Mouse (Mus musculus) brain, embryonic 18.5 days (tissue): ENCODE data around the gene Parva.

Experiments
- DNase-seq: peaks from one replicate; pipeline ENCODE4 v3.0.0-alpha.2; 2012; ENCODE audit warnings: low read depth, low spot score

Gene Parva

DNA sequence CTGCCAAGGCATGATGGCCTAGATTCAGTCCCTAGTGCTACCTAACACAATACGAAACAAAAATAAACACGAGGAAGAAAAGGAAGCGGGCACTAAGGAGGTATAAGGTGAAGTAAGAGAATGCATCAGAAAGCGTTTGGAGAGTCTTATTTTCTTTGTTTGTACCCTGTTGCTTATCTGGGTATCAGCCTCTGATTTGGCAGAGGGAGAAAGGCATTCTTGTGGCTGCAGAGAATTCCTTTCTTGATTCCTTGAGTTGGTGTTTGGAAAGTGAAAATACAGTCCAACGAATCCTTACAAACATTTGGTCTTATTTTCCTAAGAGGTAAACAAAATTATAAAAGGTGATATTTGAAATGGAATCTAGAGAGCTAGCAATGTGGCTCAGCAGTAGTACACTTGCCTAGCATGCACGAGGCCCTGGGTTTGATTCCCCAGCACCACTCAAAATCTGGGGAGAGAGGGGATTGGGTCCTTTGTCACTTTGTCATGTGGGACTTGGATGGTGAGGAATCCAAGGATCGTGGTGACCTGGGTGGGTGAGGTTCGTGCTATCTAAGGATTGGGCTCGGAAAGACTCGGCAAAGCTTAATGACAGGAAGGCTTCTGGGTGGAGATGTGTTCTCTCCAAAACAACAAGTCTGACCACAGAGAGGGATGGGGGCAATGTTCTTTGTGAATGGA lies 44.9 kb downstream of the Parva start:
- DNase-seq = no peak

DNA sequence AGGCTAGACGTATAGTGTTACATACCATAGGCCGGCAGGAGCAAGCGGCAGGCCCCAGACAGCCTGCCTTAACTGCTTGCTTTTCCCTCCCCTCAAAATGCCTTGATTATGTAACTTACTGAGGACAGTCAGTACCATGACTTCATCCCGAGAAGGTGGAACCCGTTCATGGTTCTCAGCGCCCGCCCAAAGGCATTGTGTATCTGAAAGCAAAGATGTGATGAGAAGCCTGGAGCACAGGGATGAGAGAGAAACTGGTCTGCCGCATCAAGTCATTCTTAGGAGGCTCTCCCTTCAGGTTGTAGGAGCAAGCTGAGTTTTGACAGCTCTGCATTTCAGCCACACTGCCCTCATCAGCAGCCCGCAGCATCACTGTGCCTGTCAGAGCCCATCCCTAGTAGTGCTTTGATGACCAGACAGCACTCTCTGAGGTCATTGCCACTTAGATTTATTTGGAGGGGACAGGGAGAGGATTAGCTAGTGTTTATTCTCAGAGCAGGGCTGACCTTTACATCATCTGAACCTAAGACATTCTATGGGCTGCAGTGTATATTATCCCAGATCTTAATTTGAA lies 45.5 kb downstream of the Parva start:
- DNase-seq = no peak

DNA sequence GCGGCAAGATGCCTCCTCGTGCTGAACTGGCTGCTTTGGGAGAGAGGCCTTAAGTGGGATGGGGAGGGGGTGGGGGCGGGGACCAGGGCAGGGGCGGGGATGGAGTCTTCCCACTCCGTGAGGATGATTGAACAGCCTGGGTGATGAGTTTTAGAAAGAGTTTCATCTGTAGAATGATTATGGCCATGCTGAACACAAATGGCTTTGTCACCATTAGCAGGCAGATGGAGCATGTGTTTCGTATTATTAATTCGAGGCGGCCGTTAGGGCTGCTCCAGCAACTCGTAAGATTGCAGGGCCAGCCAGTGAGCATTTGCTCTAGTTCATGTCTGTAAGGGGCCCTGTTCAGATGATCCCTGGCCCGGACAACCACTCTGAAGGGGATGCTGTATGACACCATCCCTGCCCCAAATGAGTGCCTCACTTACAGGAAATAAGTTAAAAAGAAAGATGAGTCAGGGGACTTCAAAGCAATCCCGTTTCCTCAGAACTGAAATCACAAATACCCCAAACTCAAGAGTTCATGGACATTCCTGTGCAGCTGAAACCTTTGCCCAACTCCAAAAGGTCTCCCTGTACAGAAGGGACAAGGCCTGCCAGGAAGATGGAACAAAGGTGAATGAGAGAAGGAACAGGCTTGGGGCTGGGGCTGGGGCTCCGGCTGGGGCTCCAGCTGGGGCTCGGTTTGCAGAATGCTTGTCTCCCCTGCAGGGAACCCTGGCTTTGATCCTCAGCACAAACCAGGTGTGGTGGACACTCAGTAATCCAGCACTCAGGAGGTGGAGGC lies 46.5 kb downstream of the Parva start:
- no peak for DNase-seq

DNA sequence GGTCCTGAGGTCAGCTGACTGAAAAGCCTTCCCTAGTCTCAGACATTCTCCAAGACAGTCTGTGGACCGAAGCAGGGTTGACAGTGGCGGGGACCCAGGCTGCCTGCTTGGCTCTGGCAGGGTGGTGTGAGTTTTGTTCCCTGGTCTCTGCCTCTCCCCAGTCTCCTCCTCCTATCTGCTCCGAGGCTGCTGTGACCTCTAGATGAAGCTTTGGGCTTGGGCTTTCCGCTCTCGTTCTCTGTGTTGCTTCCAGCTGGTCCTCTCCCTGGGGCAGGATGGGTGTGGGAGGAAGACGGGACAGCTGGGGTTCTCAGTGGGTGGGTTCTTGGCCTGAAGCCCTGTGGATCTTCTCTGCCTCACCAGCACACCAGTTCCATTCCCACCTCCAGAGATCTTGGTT lies 51.8 kb downstream of the Parva start:
- no peak for DNase-seq

DNA sequence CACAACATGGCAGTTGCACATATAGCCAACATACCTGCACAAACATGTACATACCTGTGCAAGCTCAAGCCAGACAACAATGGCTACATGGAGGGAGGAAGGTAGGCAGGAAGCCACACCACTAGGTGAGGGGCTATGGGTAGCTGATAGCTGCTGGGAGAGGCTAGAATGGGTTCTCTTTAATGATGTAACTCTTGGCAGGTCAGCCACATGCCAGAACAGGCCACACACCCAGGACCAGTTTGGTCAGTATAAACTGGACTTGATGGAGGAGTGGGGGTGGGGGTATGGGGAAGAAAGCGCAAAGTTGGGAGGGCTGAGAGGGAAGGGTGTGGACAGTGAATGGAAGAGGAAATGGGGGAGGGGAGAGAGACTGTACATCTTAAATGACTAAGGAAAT lies 53.7 kb downstream of the Parva start:
- DNase-seq = no peak

DNA sequence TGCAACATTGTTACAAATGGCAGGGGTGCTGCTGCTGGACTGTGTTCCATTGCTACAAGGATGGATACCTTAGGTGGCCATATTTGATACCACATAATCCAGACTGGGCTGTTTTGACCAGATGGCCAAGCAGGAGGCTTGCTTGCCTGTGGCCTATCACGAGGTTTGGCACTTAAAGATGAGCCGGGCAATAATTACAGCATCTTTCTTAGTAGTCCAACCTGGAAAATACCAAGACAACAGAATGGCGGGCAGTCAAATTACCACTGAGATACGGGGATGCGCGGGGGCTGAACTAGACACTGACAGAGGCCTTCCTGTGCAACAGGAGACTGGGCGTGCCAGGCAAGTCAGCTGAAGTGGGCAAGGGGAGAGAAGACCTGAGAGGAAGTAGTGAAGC lies 55.3 kb downstream of the Parva start:
- no peak for DNase-seq

DNA sequence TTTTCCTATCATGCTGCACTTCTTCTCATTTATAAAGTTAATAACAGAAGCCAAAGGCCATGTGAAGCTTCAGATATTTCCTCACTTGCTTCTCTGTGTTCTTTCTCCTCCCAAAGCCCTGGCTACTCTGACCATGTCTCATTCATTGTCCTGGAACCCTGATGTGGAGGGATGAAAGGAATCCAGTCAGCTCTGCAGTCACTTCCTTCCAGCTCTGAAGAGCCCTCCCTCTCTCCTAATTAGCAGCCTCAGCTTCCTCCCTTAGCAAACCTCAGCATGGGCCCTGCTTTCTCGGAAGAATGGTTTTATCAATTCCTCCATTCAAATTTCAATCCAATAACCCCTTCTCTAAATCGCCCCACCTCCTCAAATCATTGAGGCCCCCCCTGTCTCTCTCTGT lies 56.1 kb downstream of the Parva start:
- DNase-seq = no peak

DNA sequence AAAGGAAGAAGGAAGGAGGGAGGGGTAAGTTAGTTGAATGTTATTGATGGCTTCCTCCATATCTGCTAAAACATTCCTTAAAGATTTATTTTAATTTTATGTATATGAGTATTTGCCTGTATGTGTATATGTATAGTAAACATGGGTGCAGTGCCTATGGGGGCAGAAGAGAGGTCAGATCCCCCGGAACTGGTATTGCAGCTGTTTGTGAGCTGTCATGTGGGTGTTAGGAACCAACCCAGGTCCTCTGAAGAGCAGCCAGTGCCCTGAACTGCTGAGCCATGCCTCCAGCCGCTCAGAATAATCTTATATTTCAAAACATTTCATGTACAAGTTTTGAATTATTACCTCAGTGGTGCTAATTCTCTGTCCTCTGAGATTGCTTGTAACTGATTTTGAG lies 63.5 kb downstream of the Parva start:
- no peak for DNase-seq

DNA sequence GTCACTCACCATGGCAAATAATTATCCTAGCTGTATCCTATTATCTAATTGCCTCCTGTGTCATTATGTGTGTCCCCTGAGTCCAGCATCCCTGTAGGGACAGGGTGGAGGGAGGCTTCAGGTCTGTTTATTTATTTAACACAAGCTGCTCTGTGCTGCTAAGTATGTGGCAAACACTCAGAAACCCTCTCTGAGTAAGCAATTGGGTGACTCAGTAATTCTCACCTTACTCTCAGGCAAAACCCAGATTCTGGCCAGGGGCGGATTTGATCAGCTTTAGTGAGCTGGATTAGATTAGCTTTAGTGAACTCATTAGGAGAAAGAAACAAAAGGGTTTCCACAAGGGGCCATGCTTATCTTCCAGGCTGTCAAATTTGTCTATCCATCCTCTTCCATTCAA lies 64.4 kb downstream of the Parva start:
- no peak for DNase-seq

DNA sequence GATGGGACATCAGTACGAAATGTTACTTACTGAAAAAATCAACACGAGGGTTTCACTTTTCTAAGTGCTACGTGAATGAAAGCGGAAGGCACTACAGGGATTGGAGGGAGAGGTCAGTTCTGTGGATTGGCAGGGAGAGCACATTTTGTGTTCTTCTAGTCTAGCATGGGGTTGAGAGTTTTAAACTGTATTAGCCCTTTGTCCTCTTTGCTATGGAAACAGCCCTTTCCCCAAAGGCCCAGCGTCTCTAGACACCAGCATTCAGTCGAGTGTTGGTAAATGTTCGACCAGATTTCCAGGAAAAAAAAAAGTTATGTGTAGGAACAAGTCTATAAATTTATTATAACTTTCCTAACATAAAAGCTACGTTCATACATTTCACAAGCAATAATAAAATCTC lies 68.6 kb downstream of the Parva start:
- DNase-seq = no peak

DNA sequence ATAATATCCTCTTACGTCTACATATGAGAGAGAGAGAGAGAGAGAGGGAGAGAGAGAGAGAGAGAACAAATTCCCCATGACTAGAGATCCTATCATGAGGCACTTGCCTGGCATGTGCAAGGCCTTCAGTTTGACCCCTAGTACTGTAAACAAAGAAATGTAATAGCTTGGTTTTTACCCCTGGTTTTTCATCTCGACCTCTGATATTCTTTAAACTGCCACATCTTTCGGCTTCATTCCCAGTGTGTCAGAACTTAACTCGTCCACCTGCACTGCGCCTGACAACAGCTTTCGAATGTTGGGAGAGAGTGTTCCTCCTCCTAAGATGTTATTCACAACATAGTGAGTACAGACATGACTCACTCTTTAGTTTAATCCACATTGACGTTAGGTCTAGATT lies 69.6 kb downstream of the Parva start:
- no peak for DNase-seq

DNA sequence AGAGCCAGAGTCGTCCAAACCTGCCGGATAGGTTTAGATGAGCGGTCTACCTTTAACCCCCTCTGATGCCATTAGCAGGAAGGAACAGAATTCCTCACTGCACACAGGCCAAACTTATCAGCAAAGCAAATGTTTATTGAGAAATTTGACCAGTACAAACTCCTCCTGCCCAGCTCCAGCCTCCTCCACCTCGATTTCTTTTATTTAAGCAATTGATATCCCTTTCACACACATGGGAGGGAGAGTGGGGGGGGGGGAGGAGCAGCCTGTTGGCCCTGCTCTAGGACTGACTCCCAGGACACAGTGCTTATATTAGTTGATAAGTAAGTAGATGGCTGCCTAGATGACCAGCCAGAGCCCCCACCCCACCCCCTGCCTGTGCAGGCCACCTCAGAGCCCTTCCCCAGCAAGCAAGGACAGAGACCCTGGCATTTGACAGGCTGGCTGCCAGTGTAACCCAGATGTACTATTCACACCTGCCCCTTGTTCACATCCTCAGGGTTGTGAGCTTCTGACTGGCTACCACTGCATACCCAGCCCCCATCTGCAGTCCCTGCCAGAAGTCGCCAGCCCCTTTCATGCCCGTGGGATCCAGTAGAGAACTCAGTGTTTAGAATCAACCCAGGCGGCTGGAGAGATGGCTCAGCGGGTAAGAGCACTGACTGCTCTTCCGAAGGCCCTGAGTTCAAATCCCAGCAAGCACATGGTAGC lies 71.4 kb downstream of the Parva start:
- no peak for DNase-seq

DNA sequence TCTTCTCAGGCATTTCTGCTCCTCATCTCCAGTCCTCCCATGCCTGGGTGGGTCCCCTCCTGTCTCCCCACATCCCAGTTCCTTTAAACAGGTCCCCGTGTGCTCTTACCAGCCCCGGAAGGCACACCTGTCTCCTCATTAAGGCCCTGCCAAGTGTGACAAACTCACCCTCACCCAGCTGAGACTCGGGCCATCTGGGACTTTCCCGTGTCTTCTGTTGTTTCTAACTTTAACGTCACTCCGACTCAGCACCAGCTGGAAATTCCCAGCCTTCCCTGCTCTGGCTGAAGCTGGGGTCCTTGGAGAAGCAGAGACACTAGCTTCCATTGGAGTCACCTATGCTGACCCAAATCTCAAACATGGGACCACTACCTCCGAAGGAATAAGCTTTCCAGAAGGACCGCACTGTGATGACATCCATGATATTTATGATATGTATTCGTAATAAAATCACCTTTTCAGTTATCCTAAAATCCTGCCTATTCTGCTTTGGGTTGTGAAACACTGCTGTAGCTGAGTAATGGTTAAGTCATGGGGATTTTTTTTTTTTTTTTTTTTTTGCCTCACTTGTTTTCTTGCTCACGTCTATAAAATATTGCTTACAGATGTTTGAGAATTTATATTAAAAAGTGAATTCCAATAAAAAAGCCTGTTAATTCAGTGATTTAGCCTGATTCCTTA lies 72.3 kb downstream of the Parva start:
- DNase-seq = no peak

DNA sequence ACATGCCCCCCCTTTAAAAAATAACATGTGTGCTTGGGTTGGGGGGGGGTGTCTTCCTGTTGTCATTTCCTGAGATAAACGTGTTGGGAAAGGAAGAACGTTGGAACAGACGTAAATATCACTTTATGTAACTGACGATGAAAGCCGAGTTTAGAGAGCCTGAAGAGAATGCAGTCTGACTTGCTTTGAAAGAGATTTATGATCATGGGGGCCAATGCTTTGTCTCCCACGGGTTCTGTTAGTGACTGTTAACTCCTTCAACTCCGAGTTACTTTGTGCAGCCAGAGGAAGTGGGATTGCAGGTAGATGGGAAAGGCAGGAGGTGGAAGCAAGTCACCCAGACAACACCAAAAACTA lies 72.8 kb downstream of the Parva start:
- no peak for DNase-seq

DNA sequence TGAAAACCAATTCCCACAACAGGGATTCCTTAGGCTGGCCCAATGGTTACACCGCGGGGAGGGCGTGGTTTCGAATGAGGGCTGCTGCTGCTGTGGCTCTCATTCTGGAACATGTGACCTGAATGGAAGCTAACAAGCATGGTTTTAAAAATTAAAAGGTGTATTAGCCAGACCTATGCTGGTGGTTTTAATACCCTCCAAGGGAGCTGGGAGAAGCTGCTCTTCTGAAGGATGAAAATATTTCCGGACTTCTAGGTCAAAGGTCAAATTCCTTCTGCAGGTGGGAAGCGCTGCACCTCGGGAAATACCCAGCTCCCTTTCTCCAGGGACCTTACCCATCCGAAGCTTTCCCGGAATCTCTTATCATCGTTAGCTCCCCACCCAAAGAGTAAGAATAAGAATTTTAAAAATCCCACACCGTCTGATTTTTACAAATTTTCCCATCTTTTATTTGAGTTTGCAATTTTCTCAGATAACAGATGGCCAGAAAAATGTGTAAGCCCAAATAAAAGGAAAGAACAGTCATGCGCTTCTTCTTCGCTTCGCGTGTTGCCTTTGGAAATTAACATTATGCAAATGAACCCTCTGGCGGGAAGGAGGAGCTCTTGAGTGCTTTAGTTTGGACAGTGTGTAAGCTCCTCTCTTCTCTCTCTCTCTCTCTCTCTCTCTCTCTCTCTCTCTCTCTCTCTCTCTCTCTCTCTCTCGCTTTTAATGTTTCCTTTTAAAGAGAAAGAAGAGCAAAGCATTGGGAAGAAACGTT lies 74.9 kb downstream of the Parva start:
- peak; percentile 72 for DNase-seq

DNA sequence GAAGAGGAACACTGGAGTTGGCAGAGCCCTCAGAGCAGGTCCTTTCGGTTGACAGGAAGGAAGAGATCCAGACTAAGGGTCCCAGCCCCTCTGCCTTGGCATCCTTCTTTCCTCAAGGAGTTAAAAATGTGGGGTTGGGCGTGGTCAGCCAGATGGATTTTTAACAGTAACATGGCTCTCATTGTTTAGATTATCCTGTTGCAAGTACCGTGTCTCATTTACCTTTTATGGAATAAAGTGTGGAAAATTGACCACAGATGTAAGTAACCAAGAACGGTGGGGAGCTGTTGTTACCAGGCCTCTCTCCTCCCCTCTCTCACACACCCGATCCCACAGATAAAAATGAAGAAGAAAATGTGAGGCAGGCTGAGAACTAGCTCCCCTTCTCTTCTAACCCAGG lies 75.5 kb downstream of the Parva start:
- DNase-seq = no peak

DNA sequence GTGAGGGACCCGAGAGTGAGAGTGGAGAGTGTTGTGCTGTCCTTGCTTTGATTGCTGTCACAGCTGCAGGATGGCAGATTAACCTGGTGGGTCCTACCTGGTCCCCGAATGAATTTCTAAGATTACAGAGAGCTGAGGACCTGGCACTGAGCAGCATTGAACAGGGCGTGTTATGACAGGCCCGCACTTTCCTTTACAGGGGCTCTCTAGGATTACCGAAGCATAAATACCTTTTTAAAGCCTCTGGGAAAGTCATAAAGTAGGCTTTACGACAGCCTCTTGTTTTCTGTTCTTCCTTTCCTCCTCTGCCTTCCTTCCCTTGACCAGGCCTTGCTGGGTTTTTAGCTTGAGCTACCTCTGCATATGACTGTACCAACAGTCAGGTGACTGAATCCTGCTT lies 76.1 kb downstream of the Parva start:
- no peak for DNase-seq

DNA sequence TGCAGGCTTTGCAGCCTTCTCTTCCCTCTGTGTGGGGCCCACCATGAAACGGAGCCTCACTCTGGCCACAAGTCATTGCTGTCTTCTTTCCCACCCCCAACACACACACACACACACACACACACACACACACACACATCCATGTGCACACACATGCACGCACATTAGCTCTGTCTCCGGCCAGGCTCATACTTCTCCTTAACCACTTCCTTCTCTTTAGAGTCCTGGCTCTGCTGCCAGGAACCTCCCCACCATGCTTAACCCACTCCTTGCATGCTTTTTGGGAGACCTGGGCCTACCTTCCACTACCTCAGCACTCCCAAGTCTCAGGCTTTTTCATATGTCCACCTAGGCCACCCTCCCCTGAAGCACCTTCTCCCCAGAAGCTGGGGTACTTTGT lies 76.6 kb downstream of the Parva start:
- DNase-seq = no peak

DNA sequence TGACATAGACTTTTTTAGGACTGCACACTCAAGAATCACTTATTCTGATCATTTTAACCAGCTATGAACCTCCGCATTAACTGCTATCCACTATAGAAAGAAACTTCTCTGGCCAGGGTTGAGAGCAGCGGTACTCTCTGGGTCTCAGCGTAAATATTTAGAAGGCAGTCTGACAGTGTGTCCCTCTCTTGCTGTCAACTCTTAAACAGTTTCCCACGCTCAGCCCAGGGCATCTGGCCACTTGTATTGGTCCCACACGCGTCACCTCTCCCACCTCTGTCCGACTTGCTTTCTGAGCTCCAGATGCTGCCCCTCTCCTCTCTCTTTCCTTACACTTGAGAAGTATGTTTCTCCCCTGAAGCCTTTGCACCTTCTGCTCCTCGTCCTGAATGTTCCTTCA lies 81.8 kb downstream of the Parva start:
- no peak for DNase-seq

DNA sequence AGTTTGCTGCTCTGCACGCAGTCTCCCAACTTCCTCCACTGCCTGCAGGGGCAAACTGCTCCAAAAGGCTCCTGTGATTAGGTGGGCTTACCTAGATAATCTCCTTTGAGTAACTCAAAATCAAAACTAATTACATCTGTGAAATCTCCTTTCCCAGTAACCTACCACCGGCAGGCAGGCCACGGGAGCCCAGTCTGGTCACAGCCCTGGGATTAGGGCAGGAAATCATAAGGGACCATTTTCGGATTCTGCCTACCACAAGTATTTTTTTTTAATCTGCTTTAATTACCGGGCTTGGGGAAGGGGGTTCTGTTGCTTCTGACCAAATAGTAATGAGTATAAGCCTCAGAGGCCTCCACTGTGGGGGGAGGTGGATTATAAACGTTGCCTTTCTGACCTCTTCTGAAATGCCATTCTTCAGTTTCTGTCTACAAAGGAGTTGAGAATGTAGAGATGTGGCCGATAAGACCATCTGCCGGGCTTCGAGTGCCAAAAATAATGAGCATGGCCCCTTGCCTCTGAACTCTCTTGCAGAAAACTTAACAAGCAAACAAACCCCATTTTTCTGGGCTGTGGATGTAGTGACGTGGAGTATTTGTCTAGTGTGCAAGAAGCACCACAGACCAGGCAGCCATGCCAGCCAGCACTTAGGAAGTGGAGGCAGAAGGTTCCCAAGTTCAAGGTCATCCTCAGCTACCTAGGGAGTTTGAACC lies 83.2 kb downstream of the Parva start:
- no peak for DNase-seq

DNA sequence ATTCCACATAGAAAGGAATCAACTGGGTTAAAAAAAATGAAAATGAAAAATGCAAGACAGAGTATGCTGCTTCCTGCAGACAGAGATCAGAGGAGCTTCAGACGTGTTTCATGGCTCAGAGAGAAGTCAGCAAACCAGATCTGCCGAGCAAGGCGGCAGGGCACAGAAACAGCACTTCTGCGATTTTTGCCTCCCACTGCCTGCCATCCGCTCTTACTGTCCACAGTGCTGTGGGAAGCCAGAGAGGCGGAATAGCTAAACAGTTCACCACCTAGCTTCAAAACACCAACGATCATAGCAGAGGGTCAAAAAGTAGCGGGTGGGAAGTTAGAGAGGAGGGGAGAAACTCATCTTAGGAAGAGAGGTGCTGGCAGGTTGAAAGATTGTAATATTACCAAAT lies 84.0 kb downstream of the Parva start:
- DNase-seq = no peak
